Mouse (Mus musculus): ENCODE measurements around the gene Tmco5. TPM values are rescaled to one million over a fixed set of nuclear protein-coding genes. Genes with fewer than 3 reads are reported as not detected.

Tmco5 gene
- polyA plus RNA-seq, 1 experiment = not detected

GRCm38 (mm10) chr2:116852249-116852648 lies 26.2 kb upstream of the Tmco5 start:
- Histone ChIP-seq H3K36me3 (ENCODE audit: control insufficient read depth, insufficient read depth, low read length) (no peaks in the 10 kb centered on the region), H3K4me3 (ENCODE audit: control insufficient read depth, insufficient read depth, low read length) (no peak overlapping the region), H3K27me3 (ENCODE audit: control insufficient read depth, insufficient read depth, low read length) (no peaks in the 10 kb centered on the region), H3K4me1 (replicated peaks; ENCODE audit: control insufficient read depth, insufficient read depth, low read length) (no peaks in the 10 kb centered on the region), H3K27ac (ENCODE audit: control insufficient read depth, insufficient read depth, low read length) (no peak overlapping the region)
- no peak for TF ChIP-seq CTCF (IDR thresholded peaks at IDR 0.05; ENCODE audit: borderline replicate concordance, control insufficient read depth, extremely low read depth, insufficient read depth, low read length, poor library complexity)
- TF ChIP-seq POLR2A (IDR thresholded peaks at IDR 0.05; ENCODE audit: control insufficient read depth, extremely low read depth, insufficient read depth, low read length, poor library complexity) = no peak
- WGBS = 54% methylated on average over 5 of the region's 5 CpGs
- no peak for DNase-seq

GRCm38 (mm10) chr2:116858703-116859102 lies 19.8 kb upstream of the Tmco5 start:
- no peak overlapping the region for H3K4me3 ChIP-seq (ENCODE audit: control insufficient read depth, insufficient read depth, low read length)
- DNase-seq = no peak
- no peaks in the 10 kb centered on the region for H3K4me1 ChIP-seq (replicated peaks; ENCODE audit: control insufficient read depth, insufficient read depth, low read length)
- H3K27ac ChIP-seq (ENCODE audit: control insufficient read depth, insufficient read depth, low read length) = no peak overlapping the region
- H3K36me3 ChIP-seq (ENCODE audit: control insufficient read depth, insufficient read depth, low read length) = no peaks in the 10 kb centered on the region
- 84% methylated on average over 6 of the region's 6 CpGs for WGBS
- TF ChIP-seq CTCF (IDR thresholded peaks at IDR 0.05; ENCODE audit: borderline replicate concordance, control insufficient read depth, extremely low read depth, insufficient read depth, low read length, poor library complexity) (no peak), POLR2A (IDR thresholded peaks at IDR 0.05; ENCODE audit: control insufficient read depth, extremely low read depth, insufficient read depth, low read length, poor library complexity) (no peak)
- H3K27me3 ChIP-seq (ENCODE audit: control insufficient read depth, insufficient read depth, low read length) = no peaks in the 10 kb centered on the region

- no peak for DNase-seq
- Histone ChIP-seq H3K27me3 (ENCODE audit: control insufficient read depth, insufficient read depth, low read length) (no peaks in the 10 kb centered on the region), H3K4me1 (replicated peaks; ENCODE audit: control insufficient read depth, insufficient read depth, low read length) (no peaks in the 10 kb centered on the region), H3K36me3 (ENCODE audit: control insufficient read depth, insufficient read depth, low read length) (no peaks in the 10 kb centered on the region), H3K27ac (ENCODE audit: control insufficient read depth, insufficient read depth, low read length) (no peak overlapping the region), H3K4me3 (ENCODE audit: control insufficient read depth, insufficient read depth, low read length) (no peak overlapping the region)
- TF ChIP-seq CTCF (IDR thresholded peaks at IDR 0.05; ENCODE audit: borderline replicate concordance, control insufficient read depth, extremely low read depth, insufficient read depth, low read length, poor library complexity) (no peak), POLR2A (IDR thresholded peaks at IDR 0.05; ENCODE audit: control insufficient read depth, extremely low read depth, insufficient read depth, low read length, poor library complexity) (no peak)
- 70% methylated on average over 9 of the region's 9 CpGs for WGBS
Observed at GRCm38 (mm10) chr2:116876955-116877615, 1.4 kb upstream of the Tmco5 start.

- H3K36me3 ChIP-seq (ENCODE audit: control insufficient read depth, insufficient read depth, low read length) = no peaks in the 10 kb centered on the region
- no peak overlapping the region for H3K27ac ChIP-seq (ENCODE audit: control insufficient read depth, insufficient read depth, low read length)
- TF ChIP-seq CTCF (IDR thresholded peaks at IDR 0.05; ENCODE audit: borderline replicate concordance, control insufficient read depth, extremely low read depth, insufficient read depth, low read length, poor library complexity) (no peak), POLR2A (IDR thresholded peaks at IDR 0.05; ENCODE audit: control insufficient read depth, extremely low read depth, insufficient read depth, low read length, poor library complexity) (no peak)
- 68% methylated on average over 3 of the region's 3 CpGs for WGBS
- no peaks in the 10 kb centered on the region for H3K27me3 ChIP-seq (ENCODE audit: control insufficient read depth, insufficient read depth, low read length)
- no peak for DNase-seq
- H3K4me3 ChIP-seq (ENCODE audit: control insufficient read depth, insufficient read depth, low read length) = no peak overlapping the region
- H3K4me1 ChIP-seq (replicated peaks; ENCODE audit: control insufficient read depth, insufficient read depth, low read length) = no peaks in the 10 kb centered on the region
Observed at GRCm38 (mm10) chr2:116879730-116880129, 1.2 kb downstream of the Tmco5 start.

DNA sequence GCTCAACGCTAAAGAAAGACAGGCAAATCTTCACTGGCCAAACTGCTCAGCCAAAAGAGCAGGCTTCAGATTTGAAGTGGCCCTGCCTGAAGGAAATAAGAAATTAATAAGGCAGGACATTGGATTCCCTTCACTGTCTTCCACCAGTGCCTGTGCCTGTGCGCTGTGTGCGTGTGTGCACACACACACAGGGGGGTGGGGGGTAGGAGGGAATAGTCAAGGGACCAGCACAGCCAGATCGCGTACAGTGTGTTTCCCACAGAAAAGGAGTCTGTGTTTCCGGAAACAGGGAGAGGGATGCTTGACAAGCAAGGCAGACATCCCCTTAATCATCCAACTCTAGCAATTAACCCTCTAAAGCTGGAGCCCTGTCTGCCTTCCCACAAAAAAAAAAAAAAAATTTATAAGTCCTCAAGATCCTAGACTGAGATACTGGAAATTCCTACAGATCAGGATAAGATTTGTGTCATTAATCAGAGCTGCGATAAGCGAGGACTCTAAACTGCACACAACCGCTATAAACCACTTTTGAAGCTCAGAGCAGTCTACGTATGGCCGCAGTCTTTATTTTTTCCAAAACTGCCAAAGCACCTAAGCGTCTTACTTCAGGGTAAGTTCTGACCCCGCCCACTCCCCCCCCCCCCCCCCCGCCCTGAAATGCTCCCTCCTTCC lies 15.0 kb downstream of the Tmco5 start:
- Histone ChIP-seq H3K27me3 (ENCODE audit: control insufficient read depth, insufficient read depth, low read length) (no peaks in the 10 kb centered on the region), H3K4me1 (replicated peaks; ENCODE audit: control insufficient read depth, insufficient read depth, low read length) (no peaks in the 10 kb centered on the region), H3K36me3 (ENCODE audit: control insufficient read depth, insufficient read depth, low read length) (no peaks in the 10 kb centered on the region), H3K27ac (ENCODE audit: control insufficient read depth, insufficient read depth, low read length) (no peak overlapping the region), H3K4me3 (ENCODE audit: control insufficient read depth, insufficient read depth, low read length) (no peak overlapping the region)
- TF ChIP-seq POLR2A (IDR thresholded peaks at IDR 0.05; ENCODE audit: control insufficient read depth, extremely low read depth, insufficient read depth, low read length, poor library complexity) = no peak
- no peak for TF ChIP-seq CTCF (IDR thresholded peaks at IDR 0.05; ENCODE audit: borderline replicate concordance, control insufficient read depth, extremely low read depth, insufficient read depth, low read length, poor library complexity)
- DNase-seq = no peak
- 46% methylated on average over 14 of the region's 14 CpGs for WGBS

GRCm38 (mm10) chr2:116893988-116894363 lies 15.5 kb downstream of the Tmco5 start:
- Histone ChIP-seq H3K4me1 (replicated peaks; ENCODE audit: control insufficient read depth, insufficient read depth, low read length) (no peaks in the 10 kb centered on the region), H3K4me3 (ENCODE audit: control insufficient read depth, insufficient read depth, low read length) (no peak overlapping the region), H3K27me3 (ENCODE audit: control insufficient read depth, insufficient read depth, low read length) (no peaks in the 10 kb centered on the region), H3K36me3 (ENCODE audit: control insufficient read depth, insufficient read depth, low read length) (no peaks in the 10 kb centered on the region), H3K27ac (ENCODE audit: control insufficient read depth, insufficient read depth, low read length) (no peak overlapping the region)
- DNase-seq = peak; percentile 3
- 15% methylated on average over 9 of the region's 9 CpGs for WGBS
- 0 out of 2 replicates have a peak, but pooled peaks have one; percentile 15 for TF ChIP-seq CTCF (IDR thresholded peaks at IDR 0.05; ENCODE audit: borderline replicate concordance, control insufficient read depth, extremely low read depth, insufficient read depth, low read length, poor library complexity)
- TF ChIP-seq POLR2A (IDR thresholded peaks at IDR 0.05; ENCODE audit: control insufficient read depth, extremely low read depth, insufficient read depth, low read length, poor library complexity) = no peak
